Mouse (Mus musculus): Measurements from ENCODE around the gene Gm38100. TPM values are rescaled to one million over a fixed set of nuclear protein-coding genes. Genes with fewer than 3 reads are reported as not detected.
A peak's percentile ranks its signal among the peaks of the same experiment; 100 is the strongest.

Gene Gm38100
- total RNA-seq, 2 experiments from 2014 or later: not detected

- no peak overlapping the region for H3K27ac ChIP-seq
- no peak for DNase-seq (ENCODE audit: low spot score in 2 of 2)
- no peak for TF ChIP-seq CTCF (conservative IDR thresholded peaks at IDR 0.05)
- no peak overlapping the region for H3K4me3 ChIP-seq
These were observed 11.3 kb downstream of the Gm38100 start for GRCm38 (mm10) chr1:175931391-175931790.

GRCm38 (mm10) chr1:175936282-175936737 is 16.2 kb downstream of the Gm38100 start:
- no peak overlapping the region for H3K27ac ChIP-seq
- peak; percentile 48 to 85 for DNase-seq (ENCODE audit: low spot score in 2 of 2)
- peak; percentile 96 for TF ChIP-seq CTCF (conservative IDR thresholded peaks at IDR 0.05)
- H3K4me3 ChIP-seq: no peak overlapping the region

GRCm38 (mm10) chr1:175938731-175939130 is 18.6 kb downstream of the Gm38100 start:
- DNase-seq (ENCODE audit: low spot score in 2 of 2): no peak
- H3K27ac ChIP-seq: no peak overlapping the region
- no peak for TF ChIP-seq CTCF (conservative IDR thresholded peaks at IDR 0.05)
- H3K4me3 ChIP-seq: no peak overlapping the region

- no peak for DNase-seq (ENCODE audit: low spot score in 2 of 2)
- no peak overlapping the region for H3K27ac ChIP-seq
- TF ChIP-seq CTCF (conservative IDR thresholded peaks at IDR 0.05): no peak
- H3K4me3 ChIP-seq: no peak overlapping the region
These were observed 23.0 kb downstream of the Gm38100 start for GRCm38 (mm10) chr1:175943168-175943567.

GRCm38 (mm10) chr1:175946718-175947315 is 26.7 kb downstream of the Gm38100 start:
- Histone ChIP-seq H3K4me3 (no peak overlapping the region), H3K27ac (no peak overlapping the region)
- TF ChIP-seq CTCF (conservative IDR thresholded peaks at IDR 0.05): no peak
- no peak for DNase-seq (ENCODE audit: low spot score in 2 of 2)

GRCm38 (mm10) chr1:175950421-175950820 is 30.3 kb downstream of the Gm38100 start:
- no peak overlapping the region for H3K4me3 ChIP-seq
- H3K27ac ChIP-seq: no peak overlapping the region
- TF ChIP-seq CTCF (conservative IDR thresholded peaks at IDR 0.05): no peak
- no peak for DNase-seq (ENCODE audit: low spot score in 2 of 2)

GRCm38 (mm10) chr1:175950851-175951250 is 30.7 kb downstream of the Gm38100 start:
- no peak overlapping the region for H3K27ac ChIP-seq
- no peak for DNase-seq (ENCODE audit: low spot score in 2 of 2)
- no peak for TF ChIP-seq CTCF (conservative IDR thresholded peaks at IDR 0.05)
- H3K4me3 ChIP-seq: no peak overlapping the region

- H3K27ac ChIP-seq: no peak overlapping the region
- TF ChIP-seq CTCF (conservative IDR thresholded peaks at IDR 0.05): no peak
- DNase-seq (ENCODE audit: low spot score in 2 of 2): no peak
- H3K4me3 ChIP-seq: no peak overlapping the region
These were observed 41.7 kb downstream of the Gm38100 start for GRCm38 (mm10) chr1:175961786-175962185.

- no peak for TF ChIP-seq CTCF (conservative IDR thresholded peaks at IDR 0.05)
- Histone ChIP-seq H3K27ac (no peak overlapping the region), H3K4me3 (no peak overlapping the region)
- DNase-seq (ENCODE audit: low spot score in 2 of 2): peak in 1 of 2 experiments; percentile 12
These were observed 47.0 kb downstream of the Gm38100 start for GRCm38 (mm10) chr1:175967004-175967745.

- H3K4me3 ChIP-seq: no peak overlapping the region
- no peak for DNase-seq (ENCODE audit: low spot score in 2 of 2)
These were observed 50.6 kb downstream of the Gm38100 start for GRCm38 (mm10) chr1:175970710-175971109.

More at GRCm38 (mm10) chr1:175970710-175971109, 50.6 kb downstream of the Gm38100 start:
- no peak for TF ChIP-seq CTCF (conservative IDR thresholded peaks at IDR 0.05)
- H3K27ac ChIP-seq: no peak overlapping the region

Other genes starting within 250 kb of the Gm38100 start
- 1 to 10 TPM; 1.0 to 1.7 TPM for gene Opn3, start 227.6 kb upstream of the Gm38100 start, total RNA-seq (2021)
- 1 to 10 TPM; 4.3 TPM for gene Chml, start 227.4 kb upstream of the Gm38100 start, total RNA-seq (2021)
- gene Wdr64, start 221.7 kb upstream of the Gm38100 start, total RNA-seq (2021): not detected
- under 1 TPM; 0.42 to 0.61 TPM for gene Exo1, start 39.7 kb upstream of the Gm38100 start, total RNA-seq (2021)
- gene Rbm8a2, start 58.8 kb downstream of the Gm38100 start, total RNA-seq (2021): not detected